Mouse (Mus musculus): Measurements from ENCODE around the gene Ppp6r3. TPM values are rescaled to one million over a fixed set of nuclear protein-coding genes. Genes with fewer than 3 reads are reported as not detected.
"Not testable (repeated sequence)": the region's sequence is repeated elsewhere in the genome, so short reads cannot be mapped to it uniquely, and the experiment has no call there.

Gene Ppp6r3
- polyA plus RNA-seq, 1 experiment: 46.7 TPM

GRCm38 (mm10) chr19:3576451-3577264 lies 1.1 kb upstream of the Ppp6r3 start:
- DNase-seq (ENCODE audit: low spot score): no peak

- no peak for DNase-seq (ENCODE audit: low spot score)
Observed at GRCm38 (mm10) chr19:3575276-3575631, 295 bp downstream of the Ppp6r3 start.

- DNase-seq (ENCODE audit: low spot score): no peak
Observed at GRCm38 (mm10) chr19:3574593-3575094, 905 bp downstream of the Ppp6r3 start.

GRCm38 (mm10) chr19:3564309-3564708 lies 11.2 kb downstream of the Ppp6r3 start:
- no peak for DNase-seq (ENCODE audit: low spot score)

GRCm38 (mm10) chr19:3562752-3563151 lies 12.8 kb downstream of the Ppp6r3 start:
- no peak for DNase-seq (ENCODE audit: low spot score)

- DNase-seq (ENCODE audit: low spot score): no peak
Observed at GRCm38 (mm10) chr19:3562298-3562697, 13.3 kb downstream of the Ppp6r3 start.

- DNase-seq (ENCODE audit: low spot score): no peak
Observed at GRCm38 (mm10) chr19:3556169-3556827, 19.3 kb downstream of the Ppp6r3 start.

GRCm38 (mm10) chr19:3554785-3555184 lies 20.8 kb downstream of the Ppp6r3 start:
- DNase-seq (ENCODE audit: low spot score): no peak

GRCm38 (mm10) chr19:3551573-3552159 lies 23.9 kb downstream of the Ppp6r3 start:
- DNase-seq (ENCODE audit: low spot score): no peak

GRCm38 (mm10) chr19:3550101-3550500 lies 25.4 kb downstream of the Ppp6r3 start:
- DNase-seq (ENCODE audit: low spot score): no peak

- no peak for DNase-seq (ENCODE audit: low spot score)
Observed at GRCm38 (mm10) chr19:3549263-3549662, 26.3 kb downstream of the Ppp6r3 start.

GRCm38 (mm10) chr19:3548311-3548710 lies 27.2 kb downstream of the Ppp6r3 start:
- DNase-seq (ENCODE audit: low spot score): no peak

- no peak for DNase-seq (ENCODE audit: low spot score)
Observed at GRCm38 (mm10) chr19:3544995-3545394, 30.6 kb downstream of the Ppp6r3 start.

GRCm38 (mm10) chr19:3542591-3542990 lies 33.0 kb downstream of the Ppp6r3 start:
- DNase-seq (ENCODE audit: low spot score): no peak

- DNase-seq (ENCODE audit: low spot score): no peak
Observed at GRCm38 (mm10) chr19:3540997-3541396, 34.6 kb downstream of the Ppp6r3 start.

GRCm38 (mm10) chr19:3540254-3540653 lies 35.3 kb downstream of the Ppp6r3 start:
- no peak for DNase-seq (ENCODE audit: low spot score)

GRCm38 (mm10) chr19:3539456-3539855 lies 36.1 kb downstream of the Ppp6r3 start:
- DNase-seq (ENCODE audit: low spot score): no peak

- DNase-seq (ENCODE audit: low spot score): no peak
Observed at GRCm38 (mm10) chr19:3537658-3538057, 37.9 kb downstream of the Ppp6r3 start.

- no peak for DNase-seq (ENCODE audit: low spot score)
Observed at GRCm38 (mm10) chr19:3534945-3535344, 40.6 kb downstream of the Ppp6r3 start.

GRCm38 (mm10) chr19:3533266-3533966 lies 42.1 kb downstream of the Ppp6r3 start:
- not testable (repeated sequence) for DNase-seq (ENCODE audit: low spot score)

- DNase-seq (ENCODE audit: low spot score): no peak
Observed at GRCm38 (mm10) chr19:3532717-3533260, 42.8 kb downstream of the Ppp6r3 start.

GRCm38 (mm10) chr19:3529781-3530180 lies 45.8 kb downstream of the Ppp6r3 start:
- no peak for DNase-seq (ENCODE audit: low spot score)
